Mouse (Mus musculus) left cerebral cortex, postnatal 4 days (tissue): ENCODE data around the gene Ndufaf4. TPM values are rescaled to one million over a fixed set of nuclear protein-coding genes. Genes with fewer than 3 reads are reported as not detected.
"Not testable (repeated sequence)": the region's sequence is repeated elsewhere in the genome, so short reads cannot be mapped to it uniquely, and the experiment has no call there.

Source experiments
- DNase-seq: peaks from one replicate; pipeline ENCODE4 v3.0.0-alpha.2; 2022
- intact Hi-C: fragments of 180-260 bp; cut with DNase I; formaldehyde crosslinking; loops from one replicate; pipeline ENCODE4 v1.15.1; 2025
- total RNA-seq, 2 experiments: library from RNA; stranded (reverse); gene quantifications; 2 replicates each; pipeline ENCODE4 v1.2.3; 2021

The Ndufaf4 gene
- 10 to 100 TPM; 33.1 to 34.5 TPM for total RNA-seq

DNA sequence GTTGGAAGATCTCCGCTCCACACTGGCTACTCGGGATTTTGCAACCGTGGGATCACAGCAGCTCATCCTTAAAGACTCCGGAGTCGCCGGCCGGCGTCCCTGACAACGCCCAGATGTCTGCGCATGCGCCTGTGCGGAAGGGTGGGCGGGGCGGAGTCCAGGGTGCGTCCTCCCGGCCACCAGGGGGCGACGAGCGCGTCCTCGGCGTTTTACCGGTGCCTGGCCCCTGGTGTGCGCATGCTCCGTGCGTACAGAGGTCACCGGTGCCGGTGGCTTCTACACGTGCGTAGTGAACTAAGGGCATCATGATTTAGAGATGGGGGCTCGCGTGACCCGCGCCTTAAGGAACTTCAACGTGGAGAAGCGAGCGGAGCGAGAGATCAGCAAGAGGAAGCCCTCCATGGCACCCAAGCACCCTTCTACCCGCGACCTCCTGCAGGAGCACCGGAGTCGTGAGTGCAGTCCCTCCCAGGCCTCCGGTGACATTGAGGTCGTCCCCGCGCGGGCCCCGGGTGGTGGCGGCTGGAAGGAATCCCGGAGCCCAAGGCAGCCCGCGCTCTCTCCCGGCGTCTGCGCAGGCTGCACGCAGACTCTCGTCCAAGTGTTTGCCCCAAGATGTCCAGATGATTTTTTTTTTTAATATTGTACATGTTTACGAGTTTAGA, at the start of gene Ndufaf4:
Gene Ndufaf4, plus strand, starts transcription at position 233 of the 665 bp plus-strand sequence.
- intact Hi-C loops, result loop anchor here (5.0 kb wide), 2 partner anchors 279 to 1644 kb away; no protein-coding TSS in a partner anchor
- peak; percentile 99 for DNase-seq

DNA sequence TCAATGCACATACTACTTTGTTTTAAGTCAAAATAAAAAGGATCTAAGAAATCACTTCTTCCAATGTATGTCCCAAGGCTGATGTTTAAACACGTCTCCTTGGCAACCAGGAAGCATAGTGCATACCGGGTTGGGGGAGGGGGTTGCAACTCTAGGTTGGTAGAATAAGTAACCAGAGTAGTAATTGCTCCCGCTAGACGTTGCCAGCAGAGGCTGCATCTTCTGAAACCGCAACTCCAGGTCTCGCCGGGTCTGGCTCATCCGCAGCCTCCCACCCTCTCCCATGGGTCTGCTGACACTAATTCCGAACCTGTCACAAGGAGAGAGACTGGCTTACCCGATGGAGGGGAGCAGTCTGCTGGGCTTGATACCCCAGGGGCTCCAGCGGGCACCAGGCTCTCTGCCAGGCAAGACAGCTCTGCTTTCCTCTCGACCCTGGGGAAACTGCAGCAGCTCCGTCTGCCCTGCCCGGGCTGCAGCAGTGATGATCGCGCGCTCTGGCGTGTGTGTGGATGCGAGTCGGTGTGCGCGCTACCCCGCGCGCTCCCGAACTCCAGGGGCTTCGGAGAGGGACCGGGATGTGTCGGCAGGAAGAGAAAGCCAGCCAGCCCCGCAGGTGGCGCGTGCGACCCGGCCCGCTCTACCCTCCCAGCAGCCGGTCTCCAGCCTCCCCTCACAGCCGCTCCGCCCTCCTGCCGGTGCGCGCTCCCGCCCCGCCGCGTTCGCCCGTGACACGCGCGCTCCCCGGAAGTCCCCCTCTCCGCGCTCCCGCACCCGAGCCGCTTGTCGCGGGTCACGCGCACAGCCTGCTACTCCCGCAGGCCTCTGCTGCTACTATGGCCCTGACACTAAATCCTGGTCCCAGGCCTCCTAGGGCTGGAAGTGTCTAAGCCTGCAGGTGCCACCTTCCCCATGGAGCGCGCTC, 47.2 kb upstream of the Ndufaf4 start, which contains the start of gene Klhl32:
Gene Klhl32, minus strand, starts transcription at position 724 of the 925 bp plus-strand sequence.
- intact Hi-C loops, result no loop called here

DNA sequence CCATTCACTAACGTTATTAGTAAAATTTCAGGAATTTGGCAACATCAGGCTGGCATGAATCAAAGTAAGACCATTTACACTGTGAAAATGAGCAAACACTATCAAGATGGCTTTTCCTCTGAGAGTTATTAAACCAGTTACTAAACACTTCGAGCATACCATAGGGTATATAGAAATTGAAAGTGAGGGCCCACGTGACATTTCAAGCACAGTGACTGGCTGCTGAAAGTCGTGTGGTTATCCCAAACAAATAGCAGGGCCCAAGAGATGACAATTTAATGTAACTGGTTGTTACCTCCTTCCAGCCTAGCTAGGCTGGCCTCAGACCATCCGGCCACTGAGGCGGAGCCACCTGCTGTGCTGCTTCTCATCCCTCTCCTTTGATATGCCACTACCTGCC, 32.2 kb upstream of the Ndufaf4 start:
- no peak for DNase-seq
- intact Hi-C loops, result no loop called here

More for the DNA sequence above, 47.2 kb upstream of the Ndufaf4 start, which contains the start of gene Klhl32:
- peak; percentile 86 for DNase-seq

DNA sequence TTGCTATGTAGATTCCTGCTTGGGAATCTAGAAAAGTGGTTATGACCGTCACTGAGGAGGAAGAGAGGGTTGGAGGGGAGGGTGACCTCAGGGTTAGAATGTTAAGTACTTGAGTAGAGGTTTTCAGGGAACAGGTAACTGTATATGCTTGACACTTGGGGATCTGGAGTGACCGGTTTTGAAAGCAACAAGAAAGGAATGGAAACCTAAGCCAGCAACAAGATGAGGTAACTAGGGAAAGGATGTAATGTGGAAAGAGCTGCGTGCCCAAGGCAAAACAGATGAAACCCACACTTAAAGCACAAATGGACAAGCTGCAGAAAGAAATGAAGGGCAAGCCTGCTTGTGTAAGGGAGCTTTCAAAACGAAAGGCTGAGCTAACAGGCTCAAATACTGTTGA, 28.7 kb upstream of the Ndufaf4 start:
- no peak for DNase-seq
- intact Hi-C loops, result no loop called here

DNA sequence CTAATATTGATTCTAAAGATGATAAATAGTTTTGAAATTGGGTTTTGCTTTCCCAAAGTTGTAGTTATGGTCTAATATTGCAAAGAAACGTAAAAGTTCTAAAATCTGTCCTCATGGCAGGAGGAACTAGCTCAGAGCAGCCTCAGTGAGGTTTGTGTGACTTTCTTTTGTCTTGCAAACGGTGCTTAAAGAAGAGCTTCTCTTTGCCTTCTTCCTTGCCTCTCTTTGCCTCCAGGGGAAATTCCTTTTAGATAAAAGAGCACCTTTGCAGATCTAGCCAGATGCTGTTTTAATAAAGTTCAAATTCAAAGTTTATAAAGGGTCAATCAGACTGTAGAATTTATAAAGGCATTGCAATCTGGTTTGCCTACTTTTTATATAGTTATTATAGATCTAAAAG, 8.5 kb upstream of the Ndufaf4 start:
- DNase-seq, intact Hi-C loops: not testable (repeated sequence)

DNA sequence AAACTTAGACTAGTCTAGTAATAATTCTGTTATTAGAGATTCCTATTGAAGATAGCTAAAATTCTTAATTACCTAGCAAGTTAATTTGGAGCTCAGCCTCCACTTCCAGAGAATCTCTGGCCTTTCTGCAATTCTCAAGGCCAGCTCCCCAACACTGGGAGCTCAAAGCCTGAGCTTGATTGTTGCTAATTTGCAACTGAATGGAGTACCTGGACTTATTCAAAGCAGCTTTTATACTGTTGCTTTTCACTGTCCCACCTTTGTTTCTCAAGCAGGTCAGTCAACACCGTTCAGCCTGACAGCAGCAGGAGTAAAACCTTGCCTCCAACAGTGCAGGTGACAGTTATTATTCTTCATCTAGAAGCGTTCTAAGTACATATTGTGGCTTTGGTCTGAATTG, 5.6 kb upstream of the Ndufaf4 start:
- intact Hi-C loops, result not testable (repeated sequence)

DNA sequence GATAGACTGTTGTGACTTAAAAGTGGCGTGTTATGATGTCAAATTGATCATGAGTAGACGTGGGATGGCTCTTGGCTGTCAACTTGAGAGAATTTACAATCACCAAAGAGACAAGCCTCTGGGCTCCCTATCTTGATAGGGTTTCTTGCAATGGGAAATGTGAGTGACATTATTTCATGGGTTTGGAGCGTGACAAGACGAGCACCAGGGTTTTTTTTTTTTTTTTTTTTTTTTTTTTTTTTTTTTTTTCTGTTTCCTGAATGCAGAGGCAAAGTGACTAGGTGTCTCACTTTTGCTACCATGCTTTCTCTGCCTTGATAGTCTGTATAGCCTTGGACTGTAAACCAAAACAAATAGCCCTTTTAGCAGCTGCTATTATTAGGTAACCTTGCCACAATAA, 3.3 kb upstream of the Ndufaf4 start:
- intact Hi-C loops, result loop anchor here (1.0 to 5.0 kb wide), 3 partner anchors 173 to 1648 kb away; no protein-coding TSS in a partner anchor
- DNase-seq, result no peak

More for the DNA sequence above, 5.6 kb upstream of the Ndufaf4 start:
- DNase-seq, result not testable (repeated sequence)

DNA sequence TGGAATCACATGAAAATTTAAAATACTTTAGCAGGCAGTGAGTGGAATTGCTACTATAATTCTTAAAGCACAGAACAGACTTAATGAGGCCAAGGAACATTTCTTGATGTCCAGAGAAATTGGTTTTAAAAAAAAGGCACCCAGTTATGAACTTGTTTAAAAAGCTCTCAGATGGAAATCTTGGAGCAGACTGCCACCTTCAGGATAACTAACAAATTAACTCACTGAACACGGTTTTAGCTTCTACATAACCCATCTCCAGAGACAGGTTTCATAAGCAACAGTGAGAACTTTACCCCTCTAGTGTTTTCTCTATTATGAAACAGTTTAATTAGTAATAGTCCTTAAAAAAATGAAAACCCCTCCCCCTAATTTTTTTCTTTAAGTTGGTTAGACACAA, 1.1 kb upstream of the Ndufaf4 start:
- intact Hi-C loops, result loop anchor here (5.0 kb wide), 2 partner anchors 280 to 1645 kb away; no protein-coding TSS in a partner anchor
- no peak for DNase-seq

DNA sequence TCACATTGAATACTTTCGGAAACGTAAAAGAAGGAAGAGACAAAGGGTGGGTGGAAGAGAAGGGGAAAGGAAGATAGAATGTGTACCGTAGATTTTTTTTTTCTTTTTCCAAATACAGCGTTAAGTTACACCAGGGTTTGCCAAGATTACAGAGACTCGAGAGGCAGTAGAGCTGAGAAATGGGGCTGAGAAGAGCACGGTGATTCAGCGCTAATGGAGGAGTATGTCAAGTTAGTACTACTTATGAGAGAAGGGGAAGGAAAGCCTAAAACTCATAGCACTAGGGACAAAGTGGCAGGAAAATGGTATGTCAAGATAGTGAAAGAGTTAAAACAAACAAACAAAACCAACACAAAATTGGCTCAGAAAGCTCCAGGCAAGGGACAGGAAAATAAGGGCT, 532 bp upstream of the Ndufaf4 start:
- intact Hi-C loops, result loop anchor here (5.0 kb wide), 2 partner anchors 280 to 1645 kb away; no protein-coding TSS in a partner anchor
- no peak for DNase-seq

DNA sequence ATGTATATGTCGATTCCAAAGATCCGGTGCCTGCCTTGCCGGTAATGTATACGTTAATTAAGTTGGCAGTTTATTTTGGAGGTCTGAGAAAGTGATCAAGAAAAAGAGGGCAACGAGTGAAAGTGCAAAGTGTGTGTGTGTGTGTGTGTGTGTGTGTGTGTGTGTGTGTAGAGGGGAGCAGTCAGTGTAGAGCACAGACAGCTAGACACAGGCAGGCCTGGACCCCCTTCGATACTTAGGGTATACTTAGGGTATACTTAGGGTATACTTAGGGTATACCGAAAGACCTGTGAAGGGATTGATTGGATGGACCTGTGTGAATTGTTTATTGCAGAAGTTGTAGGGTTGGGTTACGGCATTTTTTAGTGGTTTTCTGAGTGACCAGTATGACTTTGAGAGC, 753 bp downstream of the Ndufaf4 start:
- intact Hi-C loops, result loop anchor here (5.0 kb wide), 2 partner anchors 279 to 1644 kb away; no protein-coding TSS in a partner anchor
- DNase-seq, result no peak

DNA sequence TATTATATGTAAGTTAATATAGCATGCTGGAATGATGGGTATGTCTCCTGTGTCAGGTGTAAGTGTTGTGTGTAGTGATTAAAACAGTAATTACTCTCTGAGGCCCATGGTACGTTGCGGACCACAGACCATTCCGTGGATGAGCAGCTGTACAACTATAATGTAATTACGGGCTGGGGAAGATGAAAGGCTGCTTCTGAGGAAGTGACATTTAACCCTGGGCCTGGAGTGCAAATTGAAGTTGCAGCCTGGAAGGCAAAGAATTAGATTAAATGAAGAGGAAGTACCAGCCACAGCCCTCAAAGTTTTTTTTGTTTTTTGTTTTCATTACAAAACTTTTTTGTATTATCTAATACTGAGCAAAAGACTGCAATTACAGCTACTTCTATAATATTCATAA, 1.3 kb downstream of the Ndufaf4 start:
- DNase-seq, result no peak
- intact Hi-C loops, result loop anchor here (5.0 kb wide), 2 partner anchors 278 to 1643 kb away; no protein-coding TSS in a partner anchor

DNA sequence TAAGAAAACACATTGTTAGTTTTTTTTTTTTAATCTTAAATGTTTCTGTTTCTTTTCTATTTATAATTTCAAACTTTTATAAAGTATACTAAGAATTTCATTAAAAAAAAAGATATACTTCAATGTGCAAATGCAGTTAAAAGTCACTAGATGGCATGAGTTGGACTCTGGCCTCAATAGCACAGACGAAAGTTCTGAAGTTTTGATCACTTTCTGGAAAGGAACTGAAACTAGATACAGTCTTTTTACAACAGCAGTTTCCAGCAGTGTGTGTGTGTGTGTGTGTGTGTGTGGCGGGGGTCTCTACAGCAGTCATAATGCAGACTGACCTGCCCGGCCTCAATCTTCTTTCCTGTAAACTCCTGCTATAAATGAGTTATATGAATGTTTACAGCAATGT, 9.9 kb downstream of the Ndufaf4 start:
- intact Hi-C loops, result no loop called here
- DNase-seq, result no peak

DNA sequence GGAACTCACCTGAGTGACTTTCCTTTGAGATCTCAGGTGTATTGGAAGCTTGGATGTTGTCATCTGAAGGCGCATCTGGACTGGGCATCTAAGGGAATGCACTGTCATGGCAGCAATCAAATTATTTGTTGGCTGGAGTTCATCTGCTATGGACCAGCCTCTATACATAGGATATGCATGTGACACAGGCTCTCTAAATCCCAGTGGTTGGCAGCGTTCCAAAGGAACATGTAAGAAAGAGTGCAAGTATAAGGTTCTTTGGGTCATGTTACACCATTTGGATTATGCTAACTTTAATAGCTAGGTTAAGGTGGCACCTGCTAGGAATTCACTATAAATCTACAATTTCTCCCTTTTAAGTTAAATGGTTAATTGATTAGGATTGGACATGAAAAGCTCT, 17.7 kb downstream of the Ndufaf4 start:
- no peak for DNase-seq
- intact Hi-C loops, result no loop called here

DNA sequence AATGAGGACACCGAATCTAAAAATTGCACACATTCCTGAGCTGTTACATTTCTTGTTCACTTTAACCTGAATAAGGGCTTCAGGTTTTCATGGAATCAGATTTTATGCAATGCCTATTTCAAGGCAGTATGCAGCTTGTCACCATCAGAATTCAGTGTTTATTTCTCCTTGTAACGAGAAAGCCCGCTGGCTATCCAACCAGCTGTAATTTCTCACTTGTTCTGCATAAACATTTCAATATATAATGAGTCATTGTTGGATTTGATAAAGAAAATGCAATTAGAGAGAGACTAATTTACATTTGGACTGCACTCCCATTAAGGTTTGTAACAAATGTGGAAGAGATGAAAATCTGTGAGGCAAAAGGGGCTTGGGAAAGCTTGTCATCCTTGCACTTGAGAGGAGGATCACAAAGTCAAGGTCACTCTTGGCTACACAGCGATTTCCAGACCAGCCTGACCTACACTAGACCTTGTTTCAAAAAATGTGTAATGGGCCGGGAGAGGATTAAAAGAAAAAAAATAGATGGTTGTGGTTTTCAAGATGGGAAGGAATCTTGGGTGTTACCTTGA, 22.2 kb downstream of the Ndufaf4 start:
- DNase-seq, result no peak
- intact Hi-C loops, result no loop called here

DNA sequence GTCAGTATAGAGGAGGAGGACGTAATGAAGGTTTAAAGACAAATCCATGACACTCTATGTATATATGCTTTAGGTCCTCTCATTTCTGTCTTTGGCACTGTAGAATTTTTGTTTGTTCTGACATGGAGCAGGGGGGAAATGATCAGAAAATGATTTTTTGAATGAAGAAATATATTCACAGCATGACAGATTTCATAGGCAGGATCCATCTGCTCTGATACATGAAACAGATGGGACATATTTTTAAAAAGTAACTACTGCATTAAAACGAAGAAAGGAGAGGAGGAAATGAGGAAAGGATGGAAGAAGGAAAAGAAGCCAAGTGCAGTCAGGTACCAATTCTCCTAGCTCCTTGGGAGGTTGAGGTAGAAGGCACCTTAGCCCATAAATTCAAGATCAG, 26.8 kb downstream of the Ndufaf4 start:
- DNase-seq, result no peak
- intact Hi-C loops, result no loop called here

DNA sequence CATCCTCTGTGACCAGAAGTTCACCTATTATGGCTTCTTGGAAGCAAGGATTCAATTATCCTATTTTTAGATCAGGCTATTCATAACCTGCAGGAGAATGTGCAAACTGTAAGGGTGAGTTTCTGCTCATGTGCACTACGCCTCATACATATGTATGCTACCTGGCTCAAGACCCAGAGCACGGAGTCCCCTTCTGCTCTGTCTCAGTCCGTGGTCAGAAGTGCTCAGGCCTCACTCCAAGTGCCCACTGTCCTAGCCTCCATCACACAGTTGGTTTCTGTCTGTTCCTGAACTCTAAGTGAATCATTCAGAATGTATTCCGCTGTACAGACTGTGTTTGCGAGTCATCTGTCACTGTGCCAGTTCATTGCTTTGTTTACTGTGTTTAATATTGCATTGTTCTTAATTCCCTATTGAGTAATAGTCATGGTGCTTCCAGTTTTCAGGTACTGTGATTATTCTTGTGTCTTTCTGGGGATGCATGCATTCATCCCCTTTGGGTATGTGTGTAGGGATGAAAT, 30.4 kb downstream of the Ndufaf4 start:
- intact Hi-C loops, result no loop called here
- DNase-seq, result no peak

DNA sequence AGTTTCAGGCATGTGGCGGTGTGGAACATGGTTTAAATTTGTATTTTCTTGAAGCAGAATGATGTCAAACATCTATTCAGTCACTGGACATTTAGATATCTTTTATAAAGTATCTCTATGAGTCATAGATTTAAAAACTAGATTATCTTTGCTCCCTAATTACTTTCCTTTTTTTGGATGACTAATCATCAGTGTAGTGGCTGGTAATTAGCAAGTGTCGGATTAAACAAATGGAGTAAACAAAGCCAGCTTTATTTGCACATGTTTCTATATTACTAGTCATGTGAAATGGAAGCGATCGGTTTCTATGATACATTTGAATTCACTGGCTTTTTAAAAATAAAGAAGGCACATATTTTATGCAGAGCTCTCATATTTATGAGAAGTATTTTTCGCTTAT, 31.0 kb downstream of the Ndufaf4 start:
- intact Hi-C loops, result no loop called here
- DNase-seq, result no peak

DNA sequence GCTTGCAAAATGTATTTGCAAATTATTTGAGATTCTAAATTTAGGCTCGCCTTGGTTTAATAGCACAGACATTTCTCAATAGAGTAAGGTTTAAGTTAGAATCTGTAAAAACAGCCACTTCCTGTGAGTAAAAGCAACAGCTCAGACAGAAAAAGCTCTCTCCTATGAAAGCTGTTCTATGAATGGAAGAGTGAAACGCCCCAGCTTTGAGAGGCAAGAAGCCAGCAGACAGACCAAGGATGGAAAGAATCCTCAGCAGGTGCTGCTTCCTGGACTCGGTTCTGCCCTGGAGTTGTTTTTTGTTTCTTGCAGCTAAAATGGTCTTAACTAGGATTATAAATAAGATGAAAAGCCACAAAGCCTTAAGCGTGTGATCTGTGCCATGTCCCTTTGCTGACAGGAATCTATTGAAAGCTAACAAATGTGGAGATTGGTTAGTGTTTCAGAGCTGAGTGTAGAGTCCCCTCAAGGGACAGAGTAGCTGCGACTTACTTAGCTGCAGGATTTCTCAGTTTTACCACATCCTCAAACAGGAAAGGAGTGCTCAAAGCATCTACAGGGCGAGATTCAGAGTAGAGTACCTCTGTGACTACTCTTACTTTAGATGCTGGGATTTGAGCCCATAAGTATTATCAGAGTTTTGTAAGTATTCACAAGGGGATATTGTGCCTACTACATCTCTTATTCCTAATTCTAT, 45.0 kb downstream of the Ndufaf4 start:
- no peak for DNase-seq

More for the DNA sequence above, 45.0 kb downstream of the Ndufaf4 start:
- intact Hi-C loops, result no loop called here
